Mouse (Mus musculus) neural tube, embryonic 13.5 days (tissue): Measurements from ENCODE around the gene Slc12a7. TPM values are rescaled to one million over a fixed set of nuclear protein-coding genes. Genes with fewer than 3 reads are reported as not detected.

ENCODE experiments used
- ATAC-seq: fragments of 200-750 bp; cut with Nextera tagmentation; 2 replicates; pipeline ENCODE4 v1.8.0; 2017; ENCODE audit warnings: low read depth, mild to moderate bottlenecking, moderate TSS enrichment, moderate library complexity
- H3K27ac ChIP-seq: fragments of 300-500 bp; sonication (generic); replicated peaks from 2 replicates; pipeline ENCODE4 v1.5.1; 2015; ENCODE audit warnings: moderate library complexity, mild to moderate bottlenecking, inconsistent platforms
- H3K27me3 ChIP-seq: fragments of 300-500 bp; sonication (generic); 2 replicates; pipeline ENCODE4 v1.6.1; 2015; ENCODE audit warnings: mild to moderate bottlenecking, inconsistent platforms
- H3K36me3 ChIP-seq: fragments of 300-500 bp; sonication (generic); 2 replicates; pipeline ENCODE4 v1.6.1; 2015; ENCODE audit warnings: mild to moderate bottlenecking, inconsistent platforms
- H3K4me1 ChIP-seq: fragments of 300-500 bp; sonication (generic); replicated peaks from 2 replicates; pipeline ENCODE4 v1.6.1; 2015; ENCODE audit warnings: inconsistent platforms
- H3K4me2 ChIP-seq: fragments of 300-500 bp; sonication (generic); 2 replicates; pipeline ENCODE4 v1.6.1; 2015; ENCODE audit warnings: inconsistent platforms, mild to moderate bottlenecking, moderate library complexity
- H3K4me3 ChIP-seq: fragments of 300-500 bp; sonication (generic); 2 replicates; pipeline ENCODE4 v1.5.1; 2015; ENCODE audit warnings: mild to moderate bottlenecking, inconsistent platforms
- H3K9ac ChIP-seq: fragments of 300-500 bp; sonication (generic); 2 replicates; pipeline ENCODE4 v1.6.1; 2015; ENCODE audit warnings: moderate library complexity, mild to moderate bottlenecking, inconsistent platforms
- H3K9me3 ChIP-seq: fragments of 300-500 bp; sonication (generic); 2 replicates; pipeline ENCODE4 v1.6.1; 2016; ENCODE audit warnings: inconsistent platforms
- WGBS: fragments of 180-500 bp; shearing (Covaris S2); methylation state at CpG from one replicate; pipeline ENCODE4 v1.1.7; 2015; 5-methylcytosine and 5-hydroxymethylcytosine counted together
- polyA plus RNA-seq: library from polyadenylated mRNA; unstranded; fragments of >200 nt; fragmentation: Nextera tagmentation; extraction: Ambion mirVana; gene quantifications from 2 replicates; pipeline ENCODE4 v1.2.1, GENCODE M21; 2015

Gene Slc12a7
- polyA plus RNA-seq, 1 experiment from 2014 or later: 13.6 TPM

- ATAC-seq: no peak
- Histone ChIP-seq H3K9ac (no peak overlapping the region), H3K4me2 (no peak overlapping the region), H3K4me3 (no peak overlapping the region), H3K27me3 (no peaks in the 10 kb centered on the region), H3K4me1 (no peaks in the 10 kb centered on the region), H3K27ac (no peak overlapping the region), H3K9me3 (no peaks in the 10 kb centered on the region), H3K36me3 (peaks cover 86% of the 10 kb centered on the region)
- 76% methylated on average over 5 of the region's 5 CpGs for WGBS
Observed at GRCm38 (mm10) chr13:73799110-73799509, 66.2 kb downstream of the Slc12a7 start.

- Histone ChIP-seq H3K4me3 (no peak overlapping the region), H3K9me3 (no peaks in the 10 kb centered on the region), H3K27ac (no peak overlapping the region), H3K36me3 (peaks cover 56% of the 10 kb centered on the region), H3K4me1 (no peaks in the 10 kb centered on the region), H3K4me2 (no peak overlapping the region), H3K9ac (no peak overlapping the region), H3K27me3 (no peaks in the 10 kb centered on the region)
- ATAC-seq: no peak
- WGBS: 89% methylated on average over 8 of the region's 8 CpGs
Observed at GRCm38 (mm10) chr13:73803450-73804178, 70.7 kb downstream of the Slc12a7 start.

- H3K4me3 ChIP-seq: no peak overlapping the region
- H3K9ac ChIP-seq: no peak overlapping the region
- no peaks in the 10 kb centered on the region for H3K27me3 ChIP-seq
- H3K4me1 ChIP-seq: no peaks in the 10 kb centered on the region
- no peak for ATAC-seq
- no peak overlapping the region for H3K4me2 ChIP-seq
- H3K27ac ChIP-seq: no peak overlapping the region
- no peaks in the 10 kb centered on the region for H3K9me3 ChIP-seq
- 96% methylated on average over 5 of the region's 5 CpGs for whole genome bisulfite sequencing
- peaks cover 55% of the 10 kb centered on the region for H3K36me3 ChIP-seq
Observed at GRCm38 (mm10) chr13:73804914-73805313, 72.0 kb downstream of the Slc12a7 start.

- Histone ChIP-seq H3K9ac (no peak overlapping the region), H3K4me1 (no peaks in the 10 kb centered on the region), H3K9me3 (no peaks in the 10 kb centered on the region), H3K27ac (no peak overlapping the region), H3K4me3 (no peak overlapping the region), H3K27me3 (no peaks in the 10 kb centered on the region), H3K4me2 (no peak overlapping the region), H3K36me3 (peaks cover 60% of the 10 kb centered on the region)
- WGBS: 92% methylated on average over 3 of the region's 3 CpGs
- ATAC-seq: no peak
Observed at GRCm38 (mm10) chr13:73812936-73813335, 80.0 kb downstream of the Slc12a7 start.

GRCm38 (mm10) chr13:73814181-73814580 is 81.3 kb downstream of the Slc12a7 start:
- 87% methylated on average over 7 of the region's 7 CpGs for WGBS
- no peaks in the 10 kb centered on the region for H3K9me3 ChIP-seq

GRCm38 (mm10) chr13:73816338-73816737 is 83.4 kb downstream of the Slc12a7 start:
- Histone ChIP-seq H3K27me3 (no peaks in the 10 kb centered on the region), H3K9ac (no peak overlapping the region), H3K27ac (no peak overlapping the region), H3K4me1 (no peaks in the 10 kb centered on the region), H3K4me2 (no peak overlapping the region), H3K4me3 (no peak overlapping the region), H3K36me3 (peaks cover 32% of the 10 kb centered on the region), H3K9me3 (no peaks in the 10 kb centered on the region)
- no peak for ATAC-seq
- 84% methylated on average over 6 of the region's 6 CpGs for WGBS

More at GRCm38 (mm10) chr13:73814181-73814580, 81.3 kb downstream of the Slc12a7 start:
- no peak overlapping the region for H3K27ac ChIP-seq
- H3K4me3 ChIP-seq: no peak overlapping the region
- H3K36me3 ChIP-seq: peaks cover 52% of the 10 kb centered on the region
- ATAC-seq: no peak
- no peak overlapping the region for H3K9ac ChIP-seq
- no peaks in the 10 kb centered on the region for H3K4me1 ChIP-seq
- no peak overlapping the region for H3K4me2 ChIP-seq
- no peaks in the 10 kb centered on the region for H3K27me3 ChIP-seq

GRCm38 (mm10) chr13:73818921-73819320 is 86.0 kb downstream of the Slc12a7 start:
- peaks cover 21% of the 10 kb centered on the region for H3K36me3 ChIP-seq
- no peak overlapping the region for H3K4me3 ChIP-seq
- H3K9ac ChIP-seq: no peak overlapping the region
- H3K9me3 ChIP-seq: no peaks in the 10 kb centered on the region
- no peaks in the 10 kb centered on the region for H3K4me1 ChIP-seq
- H3K27ac ChIP-seq: no peak overlapping the region
- no peak for ATAC-seq
- H3K4me2 ChIP-seq: no peak overlapping the region
- 89% methylated on average over 3 of the region's 3 CpGs for WGBS
- H3K27me3 ChIP-seq: no peaks in the 10 kb centered on the region

- H3K4me2 ChIP-seq: no peak overlapping the region
- WGBS: 88% methylated on average over 7 of the region's 7 CpGs
- no peaks in the 10 kb centered on the region for H3K4me1 ChIP-seq
- ATAC-seq: no peak
- H3K9ac ChIP-seq: no peak overlapping the region
- no peaks in the 10 kb centered on the region for H3K27me3 ChIP-seq
- no peaks in the 10 kb centered on the region for H3K9me3 ChIP-seq
- no peak overlapping the region for H3K4me3 ChIP-seq
- no peak overlapping the region for H3K27ac ChIP-seq
- H3K36me3 ChIP-seq: peaks cover 1% of the 10 kb centered on the region; the same call in 1 of the 2 replicates
Observed at GRCm38 (mm10) chr13:73821251-73821650, 88.4 kb downstream of the Slc12a7 start.

GRCm38 (mm10) chr13:73822187-73822800 is 89.4 kb downstream of the Slc12a7 start:
- Histone ChIP-seq H3K36me3 (no peaks in the 10 kb centered on the region), H3K27me3 (no peaks in the 10 kb centered on the region), H3K4me2 (no peak overlapping the region), H3K9me3 (no peaks in the 10 kb centered on the region), H3K4me1 (0 out of 2 replicates have a peak, but pooled peaks cover 3% of the 10 kb centered on the region), H3K4me3 (no peak overlapping the region), H3K9ac (no peak overlapping the region), H3K27ac (no peak overlapping the region)
- no peak for ATAC-seq
- WGBS: 69% methylated on average over 4 of the region's 4 CpGs

GRCm38 (mm10) chr13:73823711-73824110 is 90.8 kb downstream of the Slc12a7 start:
- 82% methylated on average over 6 of the region's 6 CpGs for WGBS
- no peaks in the 10 kb centered on the region for H3K9me3 ChIP-seq
- H3K9ac ChIP-seq: no peak overlapping the region
- H3K4me2 ChIP-seq: no peak overlapping the region
- 0 out of 2 replicates have a peak, but pooled peaks cover 6% of the 10 kb centered on the region for H3K4me1 ChIP-seq
- H3K27ac ChIP-seq: no peak overlapping the region
- no peak for ATAC-seq
- no peak overlapping the region for H3K4me3 ChIP-seq
- no peaks in the 10 kb centered on the region for H3K36me3 ChIP-seq
- no peaks in the 10 kb centered on the region for H3K27me3 ChIP-seq

- WGBS: 75% methylated on average over 8 of the region's 8 CpGs
- H3K27ac ChIP-seq: no peak overlapping the region
- H3K27me3 ChIP-seq: no peaks in the 10 kb centered on the region
- H3K4me1 ChIP-seq: 0 out of 2 replicates have a peak, but pooled peaks cover 6% of the 10 kb centered on the region
- no peak overlapping the region for H3K9ac ChIP-seq
- H3K4me3 ChIP-seq: no peak overlapping the region
- no peak for ATAC-seq
- H3K9me3 ChIP-seq: no peaks in the 10 kb centered on the region
- H3K36me3 ChIP-seq: no peaks in the 10 kb centered on the region
- no peak overlapping the region for H3K4me2 ChIP-seq
Observed at GRCm38 (mm10) chr13:73827243-73827642, 94.3 kb downstream of the Slc12a7 start.

- H3K9me3 ChIP-seq: no peaks in the 10 kb centered on the region
- H3K36me3 ChIP-seq: no peaks in the 10 kb centered on the region
- H3K4me1 ChIP-seq: peaks cover 26% of the 10 kb centered on the region; the same call in 1 of the 2 replicates
- H3K4me2 ChIP-seq: no peak overlapping the region
- H3K9ac ChIP-seq: no peak overlapping the region
- H3K27me3 ChIP-seq: no peaks in the 10 kb centered on the region
- 2% methylated on average over 2 of the region's 2 CpGs for WGBS
- H3K27ac ChIP-seq: no peak overlapping the region
- no peak overlapping the region for H3K4me3 ChIP-seq
- peak; percentile 17; the same call in 1 of the 2 replicates for ATAC-seq
Observed at GRCm38 (mm10) chr13:73831486-73831885, 98.6 kb downstream of the Slc12a7 start.
